Mouse (Mus musculus): ENCODE data around the gene Wdr20. TPM values are rescaled to one million over a fixed set of nuclear protein-coding genes. Genes with fewer than 3 reads are reported as not detected.

Wdr20 gene
- polyA plus RNA-seq, 1 experiment from 2014 or later: 27.1 TPM

GRCm38 (mm10) chr12:110790580-110790979 is 52.8 kb downstream of the Wdr20 start:
- Histone ChIP-seq H3K36me3 (peaks cover 12% of the 10 kb centered on the region; the same call in 1 of the 2 replicates), H3K4me3 (no peak overlapping the region), H3K9me3 (no peaks in the 10 kb centered on the region), H3K27ac (replicated peaks) (no peak overlapping the region), H3K9ac (no peak overlapping the region), H3K4me1 (replicated peaks) (0 out of 2 replicates have a peak, but pooled peaks cover 5% of the 10 kb centered on the region), H3K4me2 (no peak overlapping the region), H3K27me3 (no peaks in the 10 kb centered on the region)
- ATAC-seq (ENCODE audit: low read depth): no peak
- 85% methylated on average over 4 of the region's 4 CpGs for WGBS

GRCm38 (mm10) chr12:110791026-110791425 is 53.3 kb downstream of the Wdr20 start:
- ATAC-seq (ENCODE audit: low read depth): no peak
- 96% methylated on average over 8 of the region's 8 CpGs for WGBS
- H3K4me1 ChIP-seq (replicated peaks): 0 out of 2 replicates have a peak, but pooled peaks cover 5% of the 10 kb centered on the region
- no peak overlapping the region for H3K27ac ChIP-seq (replicated peaks)
- peaks cover 12% of the 10 kb centered on the region; the same call in 1 of the 2 replicates for H3K36me3 ChIP-seq
- no peak overlapping the region for H3K9ac ChIP-seq
- no peaks in the 10 kb centered on the region for H3K27me3 ChIP-seq
- no peak overlapping the region for H3K4me3 ChIP-seq
- H3K4me2 ChIP-seq: no peak overlapping the region
- H3K9me3 ChIP-seq: no peaks in the 10 kb centered on the region

GRCm38 (mm10) chr12:110795035-110795434 is 57.3 kb downstream of the Wdr20 start:
- 90% methylated on average over 6 of the region's 6 CpGs for WGBS
- Histone ChIP-seq H3K27ac (replicated peaks) (no peak overlapping the region), H3K4me1 (replicated peaks) (peaks cover 13% of the 10 kb centered on the region; the same call in 1 of the 2 replicates), H3K36me3 (peaks cover 15% of the 10 kb centered on the region; the same call in 1 of the 2 replicates), H3K4me3 (no peak overlapping the region), H3K27me3 (no peaks in the 10 kb centered on the region), H3K9ac (no peak overlapping the region), H3K4me2 (no peak overlapping the region), H3K9me3 (no peaks in the 10 kb centered on the region)
- no peak for ATAC-seq (ENCODE audit: low read depth)

GRCm38 (mm10) chr12:110796748-110797147 is 59.0 kb downstream of the Wdr20 start:
- Histone ChIP-seq H3K36me3 (peaks cover 19% of the 10 kb centered on the region; the same call in 1 of the 2 replicates), H3K27ac (replicated peaks) (no peak overlapping the region), H3K9me3 (no peaks in the 10 kb centered on the region), H3K27me3 (no peaks in the 10 kb centered on the region), H3K4me1 (replicated peaks) (peaks cover 13% of the 10 kb centered on the region; the same call in 1 of the 2 replicates), H3K9ac (no peak overlapping the region), H3K4me2 (no peak overlapping the region), H3K4me3 (no peak overlapping the region)
- WGBS: 75% methylated on average over 6 of the region's 6 CpGs
- no peak for ATAC-seq (ENCODE audit: low read depth)

DNA sequence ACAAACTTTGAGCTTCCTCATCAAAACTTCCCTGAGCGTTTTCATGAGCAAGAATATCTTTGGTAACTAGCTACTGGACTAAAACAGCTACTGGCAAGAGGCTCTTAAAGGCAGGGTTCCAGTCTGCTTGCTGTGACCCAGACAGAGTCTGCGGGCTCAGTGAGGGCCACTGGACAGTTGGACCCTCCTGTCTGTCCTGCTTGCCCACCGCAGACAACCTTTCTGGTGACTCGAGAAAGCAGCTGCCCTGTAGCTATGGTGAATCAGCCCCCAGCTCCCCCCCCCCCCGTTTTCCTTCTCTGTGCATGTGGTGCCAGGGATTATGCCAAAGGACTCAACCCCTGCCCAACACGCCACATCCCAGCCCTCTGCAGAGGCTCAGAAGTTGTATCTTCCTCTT is 59.5 kb downstream of the Wdr20 start:
- no peaks in the 10 kb centered on the region for H3K27me3 ChIP-seq
- peaks cover 17% of the 10 kb centered on the region; the same call in 1 of the 2 replicates for H3K4me1 ChIP-seq (replicated peaks)
- no peak overlapping the region for H3K27ac ChIP-seq (replicated peaks)
- no peak overlapping the region for H3K4me3 ChIP-seq
- no peak overlapping the region for H3K4me2 ChIP-seq
- no peaks in the 10 kb centered on the region for H3K9me3 ChIP-seq
- peaks cover 21% of the 10 kb centered on the region; the same call in 1 of the 2 replicates for H3K36me3 ChIP-seq
- 90% methylated on average over 6 of the region's 6 CpGs for WGBS
- H3K9ac ChIP-seq: no peak overlapping the region
- no peak for ATAC-seq (ENCODE audit: low read depth)

DNA sequence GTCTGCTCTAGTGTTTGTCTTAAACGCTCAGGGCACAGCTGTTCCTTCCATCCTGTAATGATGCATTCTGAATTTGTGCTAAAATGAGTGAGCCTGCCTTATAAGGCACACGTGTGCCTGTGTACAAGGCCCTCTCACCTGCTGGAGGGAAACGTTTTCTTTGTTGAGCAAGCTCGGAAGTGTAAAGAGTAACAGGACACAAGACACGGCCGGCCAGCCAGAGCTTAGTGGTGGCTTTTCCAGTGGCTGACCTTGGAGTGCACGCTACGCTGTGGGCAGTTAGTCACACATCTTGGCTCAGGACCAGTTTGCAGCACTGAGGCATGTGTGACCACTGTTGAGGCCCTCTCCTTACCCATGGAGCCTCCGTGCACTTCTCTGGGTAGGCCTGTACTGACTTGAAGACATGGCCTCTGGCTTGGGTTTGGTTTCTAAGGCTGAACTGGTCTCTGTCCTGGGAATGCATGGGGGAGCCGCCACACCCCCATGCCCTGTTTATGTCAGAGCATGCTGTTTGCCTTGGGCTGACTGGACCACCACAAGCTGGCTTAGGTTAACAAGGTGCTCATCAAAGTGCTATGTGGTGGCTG is 60.2 kb downstream of the Wdr20 start:
- no peak overlapping the region for H3K4me3 ChIP-seq
- H3K27me3 ChIP-seq: no peaks in the 10 kb centered on the region
- 89% methylated on average over 10 of the region's 10 CpGs for WGBS
- no peak overlapping the region for H3K4me2 ChIP-seq
- peak overlapping the region; percentile 38; the same call in 1 of the 2 replicates for H3K27ac ChIP-seq (replicated peaks)
- peaks cover 15% of the 10 kb centered on the region; the same call in 1 of the 2 replicates for H3K36me3 ChIP-seq
- no peak for ATAC-seq (ENCODE audit: low read depth)
- no peak overlapping the region for H3K9ac ChIP-seq
- H3K9me3 ChIP-seq: no peaks in the 10 kb centered on the region
- H3K4me1 ChIP-seq (replicated peaks): peaks cover 19% of the 10 kb centered on the region; the same call in 1 of the 2 replicates

DNA sequence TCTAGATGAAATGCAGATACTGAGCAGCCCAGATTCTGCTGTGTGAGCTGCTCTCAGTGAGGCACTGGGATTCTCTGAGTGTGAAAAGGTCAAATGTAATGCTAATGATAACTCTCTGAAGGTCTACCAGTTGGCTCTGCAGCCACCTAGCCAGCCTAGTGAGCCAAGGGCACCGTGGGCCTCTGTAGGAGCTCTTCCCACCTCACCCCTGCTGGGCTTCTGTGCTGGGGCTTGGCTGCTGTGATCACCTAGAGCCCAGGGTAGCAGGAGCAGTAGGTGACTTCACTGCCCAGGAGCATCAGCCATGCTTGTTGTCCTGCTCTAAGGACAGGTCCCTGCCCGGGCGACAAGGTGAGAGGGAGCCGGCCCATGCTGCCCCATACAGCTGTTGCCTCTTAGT is 61.5 kb downstream of the Wdr20 start:
- H3K27me3 ChIP-seq: no peaks in the 10 kb centered on the region
- no peaks in the 10 kb centered on the region for H3K9me3 ChIP-seq
- H3K4me3 ChIP-seq: no peak overlapping the region
- 97% methylated on average over 4 of the region's 4 CpGs for WGBS
- H3K36me3 ChIP-seq: peaks cover 9% of the 10 kb centered on the region; the same call in 1 of the 2 replicates
- H3K4me2 ChIP-seq: no peak overlapping the region
- H3K4me1 ChIP-seq (replicated peaks): peaks cover 21% of the 10 kb centered on the region
- H3K27ac ChIP-seq (replicated peaks): peak overlapping the region; percentile 2; the same call in 1 of the 2 replicates
- no peak for ATAC-seq (ENCODE audit: low read depth)
- H3K9ac ChIP-seq: no peak overlapping the region

DNA sequence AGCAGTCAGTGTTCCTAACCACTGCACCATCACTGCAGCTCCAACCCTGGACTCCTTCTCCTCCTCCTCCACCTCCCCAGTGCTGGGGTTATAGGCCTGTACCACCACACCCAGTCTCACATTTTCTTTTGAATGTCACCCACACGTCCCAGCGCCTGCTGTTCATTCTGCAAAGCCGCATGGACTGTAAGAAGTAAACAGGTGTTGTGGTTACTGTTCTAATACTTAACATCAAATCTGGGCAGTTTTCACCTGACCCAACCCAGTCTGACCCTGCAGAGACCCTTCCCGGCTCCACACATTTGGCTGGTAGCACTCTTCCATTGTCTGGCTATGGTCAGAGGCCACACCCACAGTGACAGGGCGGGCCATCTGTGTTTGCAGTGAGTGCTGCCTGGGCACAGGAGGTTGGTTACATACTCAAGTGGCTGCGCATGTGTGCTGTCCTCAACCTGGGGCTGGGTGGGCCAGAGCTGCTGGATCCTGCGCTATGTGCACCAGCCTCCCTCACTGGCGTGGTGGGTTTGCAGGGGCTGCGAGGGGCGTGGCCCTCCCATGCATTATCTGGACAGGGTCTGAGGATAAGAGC is 64.2 kb downstream of the Wdr20 start:
- H3K9me3 ChIP-seq: no peaks in the 10 kb centered on the region
- H3K4me2 ChIP-seq: no peak overlapping the region
- no peaks in the 10 kb centered on the region for H3K27me3 ChIP-seq
- ATAC-seq (ENCODE audit: low read depth): no peak
- H3K27ac ChIP-seq (replicated peaks): no peak overlapping the region
- H3K9ac ChIP-seq: no peak overlapping the region
- WGBS: 84% methylated on average over 10 of the region's 10 CpGs
- H3K4me1 ChIP-seq (replicated peaks): peaks cover 26% of the 10 kb centered on the region
- peaks cover 18% of the 10 kb centered on the region; the same call in 1 of the 2 replicates for H3K36me3 ChIP-seq
- H3K4me3 ChIP-seq: no peak overlapping the region

DNA sequence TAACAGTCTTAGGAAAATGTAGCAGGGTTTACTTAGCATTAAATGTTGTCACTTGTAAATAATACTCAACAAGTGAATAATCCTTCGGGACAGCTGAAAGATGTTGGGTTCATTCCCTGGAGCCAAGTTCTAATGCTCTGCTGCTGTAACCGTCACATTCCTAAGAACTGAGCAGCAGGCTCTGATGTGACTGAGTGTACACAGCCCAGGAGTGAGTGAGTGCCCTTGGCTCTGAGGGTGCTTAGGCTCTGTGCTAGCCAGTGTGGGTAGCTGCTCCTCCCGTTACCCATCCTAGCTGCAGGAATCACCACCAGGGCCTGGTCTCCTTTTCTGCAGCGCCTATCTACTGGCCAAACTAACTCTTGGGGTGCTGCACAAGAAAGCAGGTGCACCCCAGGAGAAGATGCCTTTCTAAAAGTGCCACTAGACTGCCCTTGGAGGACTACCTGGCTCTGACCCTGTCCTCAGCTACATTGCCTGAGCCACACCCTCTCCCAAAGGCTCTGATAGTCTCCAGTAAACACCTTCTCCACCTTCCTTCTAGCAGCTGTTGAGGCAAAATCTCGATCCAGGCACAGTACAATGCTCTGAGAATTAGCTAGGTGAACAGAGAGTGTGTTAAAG is 65.0 kb downstream of the Wdr20 start:
- H3K4me1 ChIP-seq (replicated peaks): peaks cover 26% of the 10 kb centered on the region
- peaks cover 24% of the 10 kb centered on the region; the same call in 1 of the 2 replicates for H3K36me3 ChIP-seq
- no peak for ATAC-seq (ENCODE audit: low read depth)
- 89% methylated on average over 5 of the region's 5 CpGs for WGBS
- H3K9me3 ChIP-seq: no peaks in the 10 kb centered on the region
- no peak overlapping the region for H3K4me3 ChIP-seq
- H3K27ac ChIP-seq (replicated peaks): no peak overlapping the region
- H3K9ac ChIP-seq: no peak overlapping the region
- no peak overlapping the region for H3K4me2 ChIP-seq
- H3K27me3 ChIP-seq: no peaks in the 10 kb centered on the region

DNA sequence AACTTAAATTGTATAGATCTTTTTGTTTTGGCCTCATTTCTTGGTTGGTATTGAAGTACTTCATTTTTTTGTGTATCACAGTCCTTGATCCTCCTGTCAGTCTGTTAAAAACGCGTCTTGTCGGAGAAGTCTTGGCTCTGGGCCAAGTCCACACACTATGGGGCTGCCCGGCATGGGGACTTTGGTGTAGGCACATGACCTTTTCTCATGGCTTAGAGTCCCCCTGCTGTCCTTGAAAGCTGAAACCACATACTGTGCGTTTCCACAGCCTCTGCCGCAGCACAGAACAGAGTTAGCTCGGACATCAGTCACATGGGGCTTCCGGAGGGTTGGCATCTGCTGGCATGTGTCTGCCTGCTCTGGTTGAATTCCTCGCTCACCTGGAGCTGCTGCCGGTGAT is 66.5 kb downstream of the Wdr20 start:
- H3K27me3 ChIP-seq: no peaks in the 10 kb centered on the region
- 0 out of 2 replicates have a peak, but pooled peaks have one; percentile 44 for ATAC-seq (ENCODE audit: low read depth)
- no peak overlapping the region for H3K4me2 ChIP-seq

DNA sequence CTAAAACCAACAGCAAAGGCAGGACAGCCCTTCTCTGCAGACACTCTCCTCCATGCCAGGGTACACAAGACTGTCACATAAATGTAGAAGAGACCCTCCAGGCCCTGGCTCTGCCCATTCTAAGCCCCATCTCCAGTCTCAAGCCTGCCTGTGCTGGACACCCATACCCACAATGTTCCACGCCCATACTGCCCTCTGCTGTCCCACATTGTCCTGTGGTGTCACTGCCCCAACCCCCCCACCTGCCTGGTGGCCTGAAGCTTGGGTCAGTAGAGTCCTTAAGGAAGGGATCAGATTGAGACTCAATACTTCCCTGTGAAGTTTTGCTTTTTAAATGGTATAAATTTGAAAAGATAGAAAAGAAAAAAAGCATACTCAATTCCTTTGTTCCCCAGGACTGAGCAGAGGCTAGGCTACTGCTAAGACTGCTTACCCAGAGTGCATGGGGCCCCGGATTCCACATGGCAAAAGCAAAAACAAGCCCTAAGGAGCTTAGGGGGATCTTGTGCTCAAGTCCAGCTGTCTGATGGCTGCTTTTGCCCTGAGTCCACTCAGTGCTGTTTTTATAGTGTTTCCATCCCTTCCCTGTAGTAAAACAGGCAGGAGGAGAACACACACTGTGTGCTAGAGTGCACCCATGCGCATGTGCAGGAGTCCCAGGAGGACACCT is 68.7 kb downstream of the Wdr20 start:
- H3K27ac ChIP-seq (replicated peaks): 0 out of 2 replicates have a peak overlapping the region, but pooled peaks have one; percentile 5

More for the DNA sequence above, 66.5 kb downstream of the Wdr20 start:
- 19% methylated on average over 10 of the region's 10 CpGs for WGBS
- H3K36me3 ChIP-seq: peaks cover 23% of the 10 kb centered on the region; the same call in 1 of the 2 replicates
- no peak overlapping the region for H3K27ac ChIP-seq (replicated peaks)
- no peaks in the 10 kb centered on the region for H3K9me3 ChIP-seq
- H3K4me3 ChIP-seq: no peak overlapping the region
- no peak overlapping the region for H3K9ac ChIP-seq
- peaks cover 33% of the 10 kb centered on the region for H3K4me1 ChIP-seq (replicated peaks)

More for the DNA sequence above, 68.7 kb downstream of the Wdr20 start:
- Histone ChIP-seq H3K36me3 (peaks cover 21% of the 10 kb centered on the region), H3K4me3 (no peak overlapping the region), H3K9ac (no peak overlapping the region), H3K4me1 (replicated peaks) (peaks cover 33% of the 10 kb centered on the region), H3K27me3 (no peaks in the 10 kb centered on the region), H3K4me2 (no peak overlapping the region), H3K9me3 (no peaks in the 10 kb centered on the region)
- no peak for ATAC-seq (ENCODE audit: low read depth)
- WGBS: 69% methylated on average over 3 of the region's 3 CpGs
